Mouse (Mus musculus): ENCODE results near the gene Zdhhc12. TPM values are rescaled to one million over a fixed set of nuclear protein-coding genes. Genes with fewer than 3 reads are reported as not detected.

Gene Zdhhc12
- total RNA-seq (2023), result 13.0 TPM

GRCm38 (mm10) chr2:30093471-30094207 lies at the start of gene Zdhhc12:
Zdhhc12 (minus strand) TSS chr2:30093648.

GRCm38 (mm10) chr2:30133613-30134377 lies 40.3 kb upstream of the Zdhhc12 start, which contains the start of gene Tbc1d13:
Tbc1d13 (plus strand) TSS chr2:30133746.

GRCm38 (mm10) chr2:30124472-30125274 lies 31.2 kb upstream of the Zdhhc12 start, which contains the start of gene Zer1:
Zer1 (minus strand) TSS chr2:30124585.

GRCm38 (mm10) chr2:30077502-30078348 lies 15.7 kb downstream of the Zdhhc12 start, which contains the start of gene Pkn3:
Pkn3 (plus strand) TSS chr2:30077684.

GRCm38 (mm10) chr2:30057223-30057904 lies 36.1 kb downstream of the Zdhhc12 start, which contains the start of gene Set:
Set (plus strand) TSS chr2:30057378.

GRCm38 (mm10) chr2:30048699-30049388 lies 44.6 kb downstream of the Zdhhc12 start, which contains the start of gene Wdr34:
Wdr34 (minus strand) TSS chr2:30048881.

Other genes with a start within 250 kb of the Zdhhc12 start
- 4.4 TPM for gene Cercam, start 224.5 kb downstream of the Zdhhc12 start, total RNA-seq (2023)
- gene Odf2, start 204.4 kb downstream of the Zdhhc12 start, total RNA-seq (2023), result 82.5 TPM
- 79.3 TPM for gene Gle1, start 158.2 kb downstream of the Zdhhc12 start, total RNA-seq (2023)
- gene Sptan1, start 128.1 kb downstream of the Zdhhc12 start, total RNA-seq (2023), result 284 TPM
- 2.9 TPM for gene Wdr34, start 44.8 kb downstream of the Zdhhc12 start, total RNA-seq (2023)
- 256 TPM for gene Set, start 36.3 kb downstream of the Zdhhc12 start, total RNA-seq (2023)
- gene Pkn3, start 16.0 kb downstream of the Zdhhc12 start, total RNA-seq (2023), result 0.86 TPM
- 71.3 TPM for gene Zer1, start 30.9 kb upstream of the Zdhhc12 start, total RNA-seq (2023)
- 31.9 TPM for gene Tbc1d13, start 40.1 kb upstream of the Zdhhc12 start, total RNA-seq (2023)
- 16.4 TPM for gene Endog, start 77.8 kb upstream of the Zdhhc12 start, total RNA-seq (2023)
- 26.0 TPM for gene Spout1, start 84.8 kb upstream of the Zdhhc12 start, total RNA-seq (2023)
- 11.6 TPM for gene Kyat1, start 112.2 kb upstream of the Zdhhc12 start, total RNA-seq (2023)
- 72.8 TPM for gene Lrrc8a, start 144.1 kb upstream of the Zdhhc12 start, total RNA-seq (2023)
- 9.3 TPM for gene Gm28035, start 146.9 kb upstream of the Zdhhc12 start, total RNA-seq (2023)
- 22.4 TPM for gene Phyhd1, start 172.6 kb upstream of the Zdhhc12 start, total RNA-seq (2023)
- gene Gm28038, start 187.4 kb upstream of the Zdhhc12 start, total RNA-seq (2023), result not detected
- 8.6 TPM for gene Dolk, start 192.7 kb upstream of the Zdhhc12 start, total RNA-seq (2023)
- gene Nup188, start 192.7 kb upstream of the Zdhhc12 start, total RNA-seq (2023), result 51.3 TPM

Data from CD8-positive naive resting alpha-beta T cell, adult 57 days (primary cell).